Mouse (Mus musculus): ENCODE data around the gene Zfp316. TPM values are rescaled to one million over a fixed set of nuclear protein-coding genes. Genes with fewer than 3 reads are reported as not detected.
A peak's percentile ranks its signal among the peaks of the same experiment; 100 is the strongest.

Zfp316 gene
- polyA plus RNA-seq (2016; fragmentation: Nextera tagmentation; extraction: Ambion mirVana): 3.1 and 3.5 TPM in 2 replicates

DNA sequence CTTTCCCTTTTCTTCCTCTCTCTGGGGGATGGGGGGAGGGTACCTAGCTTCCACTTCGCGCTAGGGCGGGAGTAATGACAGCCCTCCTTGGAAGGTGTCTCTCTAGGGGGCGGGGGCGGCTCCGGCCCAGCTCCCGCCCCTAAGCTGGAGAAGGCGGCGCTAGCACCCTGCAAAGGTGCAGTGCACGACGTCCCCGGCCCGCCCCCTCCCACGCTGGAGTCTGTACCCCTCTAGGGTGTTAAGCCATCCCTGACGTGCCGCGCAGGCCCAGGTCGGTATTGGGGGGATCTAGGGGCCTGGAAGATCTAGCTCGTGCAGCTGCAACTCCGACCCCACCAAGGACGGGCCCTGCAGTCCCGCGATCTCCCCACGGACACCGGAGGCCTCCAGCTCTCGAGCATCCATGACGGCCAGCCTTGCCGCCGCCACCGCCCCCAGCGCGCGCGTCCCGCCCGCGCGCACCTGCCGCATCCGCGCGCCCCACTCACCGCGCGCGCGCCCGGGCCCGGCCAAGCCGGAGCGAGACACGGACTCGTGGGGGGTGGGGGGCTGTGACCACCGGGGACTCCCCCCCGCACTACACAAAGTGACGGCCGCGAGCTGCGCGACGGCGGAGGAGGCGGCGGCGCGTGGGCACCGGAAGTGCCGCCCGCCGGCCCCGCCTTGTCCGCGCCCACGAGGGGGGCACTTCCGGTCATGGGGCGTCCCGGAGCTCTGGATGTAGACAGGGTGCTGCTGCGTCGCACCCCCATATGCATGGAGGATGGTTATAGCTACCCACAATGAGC is at the start of gene Zfp316:
Gene Zfp316 (minus strand): TSS at position 660 of the 788 bp plus-strand sequence.
- peak within 1 kb of the TSS; percentile 96 for H3K27ac ChIP-seq (replicated peaks)
- peak within 1 kb of the TSS; percentile 98 for H3K4me3 ChIP-seq
- H3K9me3 ChIP-seq: no peaks in the 10 kb centered on the region
- peaks cover 23% of the 10 kb centered on the region for H3K4me1 ChIP-seq
- peak; percentile 79 for DNase-seq (ENCODE audit: low spot score)
- peaks cover 6% of the 10 kb centered on the region for H3K36me3 ChIP-seq (replicated peaks)
- H3K27me3 ChIP-seq (replicated peaks; ENCODE audit: low read depth, poor library complexity, severe bottlenecking): 0 out of 2 replicates have a peak, but pooled peaks cover under 1% of the 10 kb centered on the region
- WGBS: under 1% methylated on average over 79 of the region's 79 CpGs

DNA sequence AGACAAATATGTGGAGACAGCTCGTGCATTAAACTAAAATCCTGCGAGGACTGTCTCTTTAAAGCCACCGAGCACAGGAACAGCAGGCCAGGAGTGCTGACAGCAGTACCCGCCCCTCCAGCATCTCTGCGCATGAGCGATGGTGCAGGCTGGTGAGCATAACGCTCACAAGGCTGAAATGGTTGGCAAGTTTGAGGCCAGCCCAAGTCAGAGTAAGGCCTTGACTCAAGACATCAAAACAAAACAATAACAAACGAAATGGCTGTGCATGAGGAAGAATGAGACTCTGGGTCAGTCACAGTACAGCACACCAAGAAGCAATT is 47.4 kb upstream of the Zfp316 start:
- peaks cover 21% of the 10 kb centered on the region for H3K4me1 ChIP-seq
- H3K27me3 ChIP-seq (replicated peaks; ENCODE audit: low read depth, poor library complexity, severe bottlenecking): no peaks in the 10 kb centered on the region
- DNase-seq (ENCODE audit: low spot score): no peak
- peaks cover 79% of the 10 kb centered on the region for H3K36me3 ChIP-seq (replicated peaks)
- H3K27ac ChIP-seq (replicated peaks): no peak overlapping the region
- H3K9me3 ChIP-seq: no peaks in the 10 kb centered on the region
- H3K4me3 ChIP-seq: no peak overlapping the region
- WGBS: 85% methylated on average over 8 of the region's 8 CpGs

DNA sequence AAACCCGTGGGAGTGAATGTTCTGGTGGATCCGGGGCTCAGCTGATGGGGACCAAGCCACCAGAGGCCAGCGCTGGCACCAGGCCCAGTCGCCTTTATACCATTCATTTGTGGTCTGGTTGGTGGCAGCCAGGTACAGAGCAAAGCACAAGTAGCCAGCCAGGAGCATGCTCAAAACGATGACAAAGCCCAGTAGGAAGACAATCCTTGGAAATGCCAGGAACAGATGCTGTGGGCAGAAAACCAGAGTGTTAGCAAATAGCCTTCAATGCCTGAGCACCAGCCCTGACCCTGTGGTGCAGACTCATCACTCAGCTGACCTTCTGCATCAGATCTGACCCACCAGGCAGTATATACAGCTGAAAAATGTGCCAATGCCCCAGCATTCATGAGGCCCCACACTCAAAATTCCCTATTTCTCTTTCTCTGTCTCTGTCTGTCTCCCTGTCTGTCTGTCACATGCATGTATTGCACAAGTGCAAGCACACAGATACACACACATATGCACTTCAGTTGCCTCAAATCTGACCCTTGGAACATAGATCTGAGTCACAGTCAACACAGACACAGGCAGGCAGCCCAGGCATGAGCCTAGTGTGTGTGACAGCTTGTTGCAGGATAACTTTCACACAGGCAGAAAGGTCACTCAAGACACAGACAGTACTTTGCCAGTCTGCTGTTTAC is 46.9 kb upstream of the Zfp316 start:
- WGBS: 88% methylated on average over 5 of the region's 5 CpGs
- no peaks in the 10 kb centered on the region for H3K27me3 ChIP-seq (replicated peaks; ENCODE audit: low read depth, poor library complexity, severe bottlenecking)
- H3K27ac ChIP-seq (replicated peaks): no peak overlapping the region
- peaks cover 21% of the 10 kb centered on the region for H3K4me1 ChIP-seq
- H3K9me3 ChIP-seq: no peaks in the 10 kb centered on the region
- peaks cover 79% of the 10 kb centered on the region for H3K36me3 ChIP-seq (replicated peaks)
- DNase-seq (ENCODE audit: low spot score): no peak
- no peak overlapping the region for H3K4me3 ChIP-seq

DNA sequence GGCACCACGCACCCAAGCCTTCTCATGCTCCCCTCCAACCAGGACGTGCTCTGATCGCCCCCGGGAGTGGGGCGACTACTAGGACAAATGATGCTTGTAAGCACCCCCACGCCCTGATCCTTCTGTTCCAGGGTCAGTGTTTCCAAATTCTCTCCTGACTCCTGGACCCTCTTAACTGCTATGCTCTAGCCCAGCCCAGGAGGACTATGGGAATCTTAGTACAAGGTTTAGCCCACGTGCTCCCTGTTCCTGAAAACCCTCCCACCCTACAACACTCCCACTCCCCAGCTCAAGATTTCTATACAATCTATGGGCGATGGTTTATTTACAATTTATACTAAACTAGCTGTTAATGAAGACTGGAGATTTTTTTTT is 45.7 kb upstream of the Zfp316 start:
- peak overlapping the region; percentile 98 for H3K27ac ChIP-seq (replicated peaks)
- peak overlapping the region; percentile 70 for H3K4me3 ChIP-seq
- no peaks in the 10 kb centered on the region for H3K9me3 ChIP-seq
- no peaks in the 10 kb centered on the region for H3K27me3 ChIP-seq (replicated peaks; ENCODE audit: low read depth, poor library complexity, severe bottlenecking)
- DNase-seq (ENCODE audit: low spot score): no peak
- 11% methylated on average over 8 of the region's 8 CpGs for WGBS
- peaks cover 79% of the 10 kb centered on the region for H3K36me3 ChIP-seq (replicated peaks)
- peaks cover 24% of the 10 kb centered on the region for H3K4me1 ChIP-seq

DNA sequence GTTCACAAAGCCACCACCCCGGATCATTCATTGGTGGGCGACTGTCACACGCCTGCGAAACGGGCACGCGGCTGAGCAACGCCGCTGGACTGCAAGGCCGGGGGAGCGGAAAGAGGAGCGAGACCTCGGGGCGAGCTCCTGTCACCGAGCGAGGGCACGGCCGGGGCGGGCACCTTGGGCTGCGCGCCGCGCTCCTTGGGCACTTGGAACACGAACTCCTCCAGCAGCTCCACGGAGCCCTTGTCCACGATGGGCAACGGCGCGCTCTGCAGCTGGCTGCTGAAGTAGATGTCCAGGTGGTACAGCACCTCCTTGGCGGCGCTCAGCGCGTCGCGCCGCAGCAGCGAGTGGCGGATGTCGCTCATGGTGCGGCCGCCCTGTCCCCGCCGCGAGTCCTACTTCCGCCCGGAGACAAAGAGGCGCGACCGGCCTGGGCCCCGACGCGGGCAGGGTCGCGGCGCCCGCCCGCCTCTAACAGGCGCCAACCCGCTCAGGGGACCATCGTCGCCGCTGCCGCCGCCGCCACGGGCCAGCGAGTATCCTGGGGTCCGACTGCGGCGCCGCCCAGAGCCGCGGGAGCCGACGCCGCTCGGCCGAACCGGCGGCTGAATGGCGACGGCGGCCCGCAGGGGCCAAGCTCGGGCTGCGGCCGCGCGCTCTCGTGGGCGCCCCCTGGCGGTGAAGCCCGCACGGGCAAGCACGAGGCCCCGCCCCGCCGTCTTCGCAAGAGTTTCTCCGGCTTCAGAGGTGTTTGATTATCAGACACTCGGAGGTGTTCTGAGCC is 45.1 kb upstream of the Zfp316 start, which contains the start of gene E130309D02Rik:
Gene E130309D02Rik (minus strand): TSS at position 631 of the 784 bp plus-strand sequence.
- peaks cover 79% of the 10 kb centered on the region for H3K36me3 ChIP-seq (replicated peaks)
- no peaks in the 10 kb centered on the region for H3K9me3 ChIP-seq
- H3K27ac ChIP-seq (replicated peaks): peak within 1 kb of the TSS; percentile 98
- peak; percentile 93 for DNase-seq (ENCODE audit: low spot score)
- no peaks in the 10 kb centered on the region for H3K27me3 ChIP-seq (replicated peaks; ENCODE audit: low read depth, poor library complexity, severe bottlenecking)
- H3K4me3 ChIP-seq: peak within 1 kb of the TSS; percentile 70
- H3K4me1 ChIP-seq: peaks cover 24% of the 10 kb centered on the region
- under 1% methylated on average over 101 of the region's 101 CpGs for WGBS

DNA sequence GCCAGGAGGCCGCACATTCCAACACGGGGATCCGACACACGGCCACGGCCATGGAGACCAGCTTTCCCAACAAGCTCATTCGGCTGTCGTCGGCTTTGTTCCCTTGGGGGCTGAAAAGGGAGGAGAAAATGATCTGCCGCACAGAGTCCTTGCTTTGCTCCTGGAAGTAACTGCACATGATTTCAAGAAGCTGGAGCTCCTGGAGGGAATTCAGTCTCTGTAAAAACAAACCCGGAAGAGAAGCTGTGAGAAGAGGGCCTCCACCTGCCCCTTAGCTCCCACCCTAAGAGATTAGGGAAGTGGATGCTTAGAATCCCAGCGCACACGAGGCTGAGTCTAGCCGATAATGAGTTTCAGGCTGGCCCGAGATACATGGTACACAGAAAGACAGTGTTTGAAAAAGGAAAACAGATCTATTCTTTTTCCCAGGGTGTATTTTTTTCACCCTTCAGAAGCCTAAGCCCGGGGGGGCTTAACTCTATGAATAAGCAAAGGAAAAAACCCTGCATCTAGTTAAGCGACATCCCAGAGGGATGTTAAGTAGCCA is 44.4 kb upstream of the Zfp316 start:
- WGBS: 4% methylated on average over 16 of the region's 16 CpGs
- Histone ChIP-seq H3K27me3 (replicated peaks; ENCODE audit: low read depth, poor library complexity, severe bottlenecking) (no peaks in the 10 kb centered on the region), H3K27ac (replicated peaks) (peak overlapping the region; percentile 98), H3K36me3 (replicated peaks) (peaks cover 79% of the 10 kb centered on the region), H3K4me3 (peak overlapping the region; percentile 70), H3K4me1 (peaks cover 24% of the 10 kb centered on the region), H3K9me3 (no peaks in the 10 kb centered on the region)
- DNase-seq (ENCODE audit: low spot score): peak; percentile 47

DNA sequence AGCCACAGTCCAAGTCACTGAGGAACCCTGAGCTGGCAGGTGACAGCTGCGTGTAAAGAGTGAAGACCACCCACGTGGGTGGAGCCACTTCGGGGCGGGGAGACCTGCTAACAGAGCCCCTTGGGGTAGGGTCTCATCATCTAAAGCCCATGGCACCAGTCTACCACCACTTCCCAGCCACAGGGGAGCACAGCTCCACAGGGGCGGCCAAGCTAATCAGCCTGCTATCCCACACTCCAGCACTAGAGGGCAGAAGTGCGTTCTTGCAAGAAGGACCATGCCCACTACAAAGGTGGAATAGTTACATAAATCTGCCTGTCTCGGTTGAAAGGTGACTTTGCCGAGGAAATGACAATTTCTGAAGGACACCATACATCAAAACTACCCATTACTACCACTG is 42.1 kb upstream of the Zfp316 start:
- peaks cover 24% of the 10 kb centered on the region for H3K4me1 ChIP-seq
- no peak overlapping the region for H3K27ac ChIP-seq (replicated peaks)
- WGBS: 77% methylated on average over 8 of the region's 8 CpGs
- H3K9me3 ChIP-seq: no peaks in the 10 kb centered on the region
- H3K36me3 ChIP-seq (replicated peaks): peaks cover 79% of the 10 kb centered on the region
- DNase-seq (ENCODE audit: low spot score): peak; percentile 84
- peak overlapping the region; percentile 23; the same call in 1 of the 2 replicates for H3K4me3 ChIP-seq
- H3K27me3 ChIP-seq (replicated peaks; ENCODE audit: low read depth, poor library complexity, severe bottlenecking): no peaks in the 10 kb centered on the region

DNA sequence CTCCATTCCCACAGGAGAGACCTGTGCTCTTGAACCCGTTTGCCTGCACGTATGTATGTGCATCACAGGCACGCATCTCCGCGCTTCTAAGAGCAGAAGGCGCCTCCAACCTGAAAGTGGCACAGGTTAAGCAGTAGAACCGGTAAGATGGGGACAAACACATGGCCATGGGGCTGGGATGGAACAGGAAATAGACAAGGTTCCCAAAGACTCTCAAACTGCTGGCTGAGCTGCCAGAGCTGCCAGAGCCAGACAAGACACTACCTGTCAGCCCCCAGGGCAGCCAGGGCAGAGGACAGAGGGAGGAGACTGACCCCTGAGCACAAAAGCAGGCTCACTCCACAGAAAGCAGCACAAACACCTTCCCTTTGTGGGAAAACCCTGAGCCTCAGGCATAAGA is 40.1 kb upstream of the Zfp316 start:
- H3K4me3 ChIP-seq: no peak overlapping the region
- H3K27me3 ChIP-seq (replicated peaks; ENCODE audit: low read depth, poor library complexity, severe bottlenecking): no peaks in the 10 kb centered on the region
- H3K4me1 ChIP-seq: peaks cover 19% of the 10 kb centered on the region
- H3K9me3 ChIP-seq: no peaks in the 10 kb centered on the region
- DNase-seq (ENCODE audit: low spot score): no peak
- H3K36me3 ChIP-seq (replicated peaks): peaks cover 88% of the 10 kb centered on the region
- H3K27ac ChIP-seq (replicated peaks): no peak overlapping the region
- 96% methylated on average over 7 of the region's 7 CpGs for WGBS

DNA sequence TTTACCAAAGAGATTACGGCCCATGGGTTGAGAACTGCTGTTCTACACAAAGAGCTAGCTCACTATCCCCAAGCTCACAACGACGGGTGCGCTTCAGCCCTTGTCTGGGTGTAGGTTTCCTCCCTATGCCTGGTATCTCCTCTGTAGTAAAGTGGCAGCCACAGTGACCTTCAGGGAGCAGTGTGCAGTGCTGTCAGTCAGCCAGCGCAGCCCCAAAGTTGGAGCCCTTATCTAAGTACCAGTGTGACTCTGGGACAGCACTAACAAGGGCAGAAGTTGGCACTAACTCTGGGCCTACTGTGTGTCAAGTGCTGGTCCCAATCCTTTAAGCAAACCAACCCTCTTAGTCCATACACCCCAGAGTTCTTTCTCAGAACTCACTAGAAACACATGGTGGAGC is 39.0 kb upstream of the Zfp316 start:
- H3K4me3 ChIP-seq: no peak overlapping the region
- H3K27ac ChIP-seq (replicated peaks): no peak overlapping the region
- WGBS: 95% methylated on average over 5 of the region's 5 CpGs
- no peak for DNase-seq (ENCODE audit: low spot score)
- H3K9me3 ChIP-seq: no peaks in the 10 kb centered on the region
- no peaks in the 10 kb centered on the region for H3K27me3 ChIP-seq (replicated peaks; ENCODE audit: low read depth, poor library complexity, severe bottlenecking)
- peaks cover 14% of the 10 kb centered on the region for H3K4me1 ChIP-seq
- peaks cover 99% of the 10 kb centered on the region for H3K36me3 ChIP-seq (replicated peaks)

DNA sequence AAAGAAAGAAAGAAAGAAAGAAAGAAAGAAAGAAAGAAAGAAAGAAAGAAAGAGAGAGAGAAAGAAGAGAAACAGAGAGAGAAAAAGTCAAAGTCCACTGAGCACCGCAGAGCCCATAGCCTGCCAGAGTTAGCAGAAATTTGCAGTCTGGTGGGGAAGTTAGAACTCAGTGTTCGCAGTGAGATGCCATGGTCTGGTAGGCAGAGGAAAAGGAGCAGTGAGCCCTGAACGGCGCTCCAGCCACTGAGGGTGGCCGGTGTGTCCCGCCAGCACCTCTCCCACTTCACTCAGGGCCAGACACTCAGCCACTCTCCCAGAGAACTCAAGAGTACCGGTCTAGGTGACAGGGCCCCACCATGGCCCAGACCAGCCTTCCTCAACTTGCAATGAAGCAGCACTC is 34.4 kb upstream of the Zfp316 start:
- H3K27ac ChIP-seq (replicated peaks): no peak overlapping the region
- H3K36me3 ChIP-seq (replicated peaks): peaks cover 100% of the 10 kb centered on the region
- WGBS: 95% methylated on average over 7 of the region's 7 CpGs
- H3K4me1 ChIP-seq: no peaks in the 10 kb centered on the region
- no peak overlapping the region for H3K4me3 ChIP-seq
- H3K9me3 ChIP-seq: no peaks in the 10 kb centered on the region
- DNase-seq (ENCODE audit: low spot score): no peak
- H3K27me3 ChIP-seq (replicated peaks; ENCODE audit: low read depth, poor library complexity, severe bottlenecking): no peaks in the 10 kb centered on the region

DNA sequence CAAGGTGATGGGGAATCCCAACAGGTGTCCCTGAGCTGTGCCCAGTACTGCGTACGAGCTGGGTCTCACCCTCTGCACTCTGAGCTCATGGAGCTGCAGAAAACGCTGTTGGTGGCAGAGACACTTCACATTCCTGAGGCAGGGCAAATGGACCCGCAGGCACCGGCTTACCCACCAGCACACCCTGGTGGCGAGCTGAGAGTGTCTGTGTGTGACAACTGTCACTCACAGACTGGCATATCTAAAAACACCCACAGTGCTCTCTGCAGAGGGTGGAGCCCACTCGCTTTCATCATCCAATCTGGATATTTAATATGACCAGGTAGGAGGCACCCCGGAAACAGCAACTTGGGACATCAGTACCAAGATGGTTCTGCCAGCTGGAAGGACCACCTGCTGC is 31.5 kb upstream of the Zfp316 start:
- Histone ChIP-seq H3K36me3 (replicated peaks) (peaks cover 92% of the 10 kb centered on the region), H3K4me1 (no peaks in the 10 kb centered on the region), H3K9me3 (no peaks in the 10 kb centered on the region), H3K4me3 (no peak overlapping the region), H3K27me3 (replicated peaks; ENCODE audit: low read depth, poor library complexity, severe bottlenecking) (no peaks in the 10 kb centered on the region), H3K27ac (replicated peaks) (no peak overlapping the region)
- DNase-seq (ENCODE audit: low spot score): no peak
- WGBS: 83% methylated on average over 8 of the region's 8 CpGs

DNA sequence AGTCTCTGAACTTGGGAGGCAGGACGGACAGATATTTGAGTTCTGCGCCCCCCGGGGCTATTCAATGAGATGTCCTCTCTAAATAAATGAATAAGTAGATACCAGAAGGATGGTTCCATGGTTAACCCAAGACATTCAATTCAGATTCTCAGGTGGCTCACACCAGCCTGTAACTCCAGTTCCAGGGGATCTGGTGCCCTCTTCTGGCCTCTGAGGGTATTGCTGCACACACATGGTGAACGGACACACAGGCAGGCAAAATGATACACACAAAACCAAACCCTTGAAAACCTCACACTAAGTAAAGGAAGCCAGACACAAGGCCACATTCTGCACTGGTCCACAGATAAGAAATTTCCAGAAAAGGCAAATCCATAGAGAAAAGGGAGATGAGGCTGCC is 29.9 kb upstream of the Zfp316 start:
- H3K36me3 ChIP-seq (replicated peaks): peaks cover 83% of the 10 kb centered on the region

More for the DNA sequence above, 29.9 kb upstream of the Zfp316 start:
- Histone ChIP-seq H3K4me1 (no peaks in the 10 kb centered on the region), H3K27ac (replicated peaks) (no peak overlapping the region), H3K4me3 (no peak overlapping the region), H3K9me3 (0 out of 2 replicates have a peak, but pooled peaks cover 3% of the 10 kb centered on the region), H3K27me3 (replicated peaks; ENCODE audit: low read depth, poor library complexity, severe bottlenecking) (peaks cover 8% of the 10 kb centered on the region)
- WGBS: 89% methylated on average over 4 of the region's 4 CpGs
- peak; percentile 59 for DNase-seq (ENCODE audit: low spot score)
